Mouse (Mus musculus) CH12.LX (cell line): ENCODE measurements around the gene Rfc4. TPM values are rescaled to one million over a fixed set of nuclear protein-coding genes. Genes with fewer than 3 reads are reported as not detected.

ENCODE experiments used
- DNase-seq: peaks from one replicate; pipeline ENCODE4 v3.0.0-alpha.2; 2013; ENCODE audit errors: extremely low read depth
- H3K27ac ChIP-seq: 2 replicates; pipeline ENCODE4 v1.5.1; 2012; ENCODE audit warnings: low read depth, mild to moderate bottlenecking, control low read depth, moderate library complexity; ENCODE audit not compliant: insufficient read depth
- H3K27me3 ChIP-seq: replicated peaks from 2 replicates; pipeline ENCODE3; 2012; ENCODE audit warnings: inconsistent platforms
- H3K36me3 ChIP-seq, 2 experiments: replicated peaks in 1 of 2; 2 replicates each; pipeline versions ENCODE3 to v1.6.1; 2012; ENCODE audit warnings: inconsistent platforms in 1 of 2, low read length in 1 of 2, mild to moderate bottlenecking in 1 of 2, mixed read lengths in 1 of 2, moderate library complexity in 1 of 2; ENCODE audit not compliant: control insufficient read depth in 1 of 2, insufficient read depth in 1 of 2
- H3K4me1 ChIP-seq, 2 experiments: 2 replicates each; pipeline ENCODE4 v1.6.1; 2012; ENCODE audit warnings: inconsistent platforms in 1 of 2, moderate library complexity in 1 of 2; ENCODE audit not compliant: insufficient read depth in 2 of 2, control insufficient read depth in 1 of 2
- H3K4me2 ChIP-seq: 2 replicates; pipeline ENCODE4 v1.6.1; 2012; ENCODE audit warnings: low read depth, mild to moderate bottlenecking, control low read depth; ENCODE audit not compliant: poor library complexity, insufficient read depth, severe bottlenecking
- H3K4me3 ChIP-seq, 3 experiments: fragments of 150-350 bp in 1 of 3; sonication (generic) in 1 of 3; replicated peaks in 1 of 3; 2 replicates each; pipeline versions ENCODE3 to v1.5.1; 2011 to 2012; ENCODE audit warnings: low read depth in 2 of 3, low read length in 2 of 3, mild to moderate bottlenecking in 2 of 3, moderate library complexity in 2 of 3, control low read depth in 1 of 3, improper control_type of control experiment in 1 of 3, inconsistent platforms in 1 of 3, mixed read lengths in 1 of 3; ENCODE audit not compliant: poor library complexity in 1 of 3
- H3K79me2 ChIP-seq: replicated peaks from 2 replicates; pipeline ENCODE4 v1.6.1; 2012; ENCODE audit warnings: mild to moderate bottlenecking, moderate library complexity; ENCODE audit not compliant: control insufficient read depth, poor library complexity, insufficient read depth, severe bottlenecking; ENCODE audit errors: extremely low read depth
- H3K9ac ChIP-seq: 2 replicates; pipeline ENCODE4 v1.6.1; 2012; ENCODE audit warnings: low read depth, mild to moderate bottlenecking, control low read depth, moderate library complexity; ENCODE audit not compliant: insufficient read depth
- H3K9me3 ChIP-seq: replicated peaks from 2 replicates; pipeline ENCODE3; 2012; ENCODE audit warnings: low read length, inconsistent platforms, mixed read lengths
- CTCF ChIP-seq, 2 experiments: IDR thresholded peaks in 1 of 2; conservative IDR thresholded peaks in 1 of 2; 2 replicates each; pipeline ENCODE4 v1.5.1; 2011 to 2012; ENCODE audit warnings: low read depth in 2 of 2, low read length in 2 of 2, improper control_type of control experiment in 1 of 2, inconsistent platforms in 1 of 2, mild to moderate bottlenecking in 1 of 2, moderate library complexity in 1 of 2
- E2F4 ChIP-seq: IDR thresholded peaks from 2 replicates; pipeline ENCODE4 v1.6.1; 2011; ENCODE audit warnings: low read depth, low read length, improper control_type of control experiment; ENCODE audit not compliant: insufficient replicate concordance
- ELF1 ChIP-seq: IDR thresholded peaks from 2 replicates; pipeline ENCODE4 v1.6.1; 2014; ENCODE audit warnings: low read depth, mild to moderate bottlenecking, inconsistent platforms, low read length, improper control_type of control experiment
- ETS1 ChIP-seq: conservative IDR thresholded peaks from 2 replicates; pipeline ENCODE4 v1.6.1; 2012; ENCODE audit warnings: low read depth, mild to moderate bottlenecking, inconsistent platforms, low read length, improper control_type of control experiment, moderate library complexity
- GABPA ChIP-seq: IDR thresholded peaks from 2 replicates; pipeline ENCODE4 v1.6.1; 2012; ENCODE audit warnings: low read depth, low read length, improper control_type of control experiment, inconsistent platforms; ENCODE audit not compliant: insufficient replicate concordance
- JUN ChIP-seq: IDR thresholded peaks from 2 replicates; pipeline ENCODE4 v1.6.1; 2011; ENCODE audit warnings: low read depth, mild to moderate bottlenecking, low read length, improper control_type of control experiment, moderate library complexity; ENCODE audit not compliant: insufficient read depth
- JUND ChIP-seq: conservative IDR thresholded peaks from 2 replicates; pipeline ENCODE4 v1.6.1; 2011; ENCODE audit warnings: low read depth, low read length, improper control_type of control experiment
- MAX ChIP-seq: IDR thresholded peaks from 2 replicates; pipeline ENCODE4 v1.6.1; 2011; ENCODE audit warnings: low read length, improper control_type of control experiment
- MAZ ChIP-seq: IDR thresholded peaks from 2 replicates; pipeline ENCODE4 v1.6.1; 2012; ENCODE audit warnings: low read depth, mild to moderate bottlenecking, inconsistent platforms, low read length, improper control_type of control experiment, moderate library complexity
- MEF2A ChIP-seq: IDR thresholded peaks from 2 replicates; pipeline ENCODE4 v1.6.1; 2014; ENCODE audit warnings: low read depth, mild to moderate bottlenecking, inconsistent platforms, low read length, improper control_type of control experiment, borderline replicate concordance
- MYC ChIP-seq: IDR thresholded peaks from 2 replicates; pipeline ENCODE4 v1.6.1; 2011; ENCODE audit warnings: low read depth, mild to moderate bottlenecking, improper control_type of control experiment, low read length
- NELFE ChIP-seq: IDR thresholded peaks from 2 replicates; pipeline ENCODE4 v1.6.1; 2011; ENCODE audit warnings: low read depth, low read length, improper control_type of control experiment
- RAD21 ChIP-seq: IDR thresholded peaks from 2 replicates; pipeline ENCODE4 v1.6.1; 2011; ENCODE audit warnings: low read depth, mild to moderate bottlenecking, low read length, improper control_type of control experiment, moderate library complexity
- RCOR1 ChIP-seq: conservative IDR thresholded peaks from 2 replicates; pipeline ENCODE4 v1.6.1; 2012; ENCODE audit warnings: low read depth, mild to moderate bottlenecking, inconsistent platforms, low read length, improper control_type of control experiment
- SIN3A ChIP-seq: IDR thresholded peaks from 2 replicates; pipeline ENCODE4 v1.6.1; 2012; ENCODE audit warnings: low read length, improper control_type of control experiment, inconsistent platforms
- SMC3 ChIP-seq: IDR thresholded peaks from 2 replicates; pipeline ENCODE4 v1.6.1; 2011; ENCODE audit warnings: low read depth, low read length, improper control_type of control experiment
- TBP ChIP-seq: conservative IDR thresholded peaks from 2 replicates; pipeline ENCODE4 v1.6.1; 2011; ENCODE audit warnings: low read depth, low read length, improper control_type of control experiment
- TCF12 ChIP-seq: IDR thresholded peaks from 2 replicates; pipeline ENCODE4 v1.6.1; 2014; ENCODE audit warnings: low read depth, mild to moderate bottlenecking, inconsistent platforms, low read length, improper control_type of control experiment
- UBTF ChIP-seq: IDR thresholded peaks from 2 replicates; pipeline ENCODE4 v1.6.1; 2012; ENCODE audit warnings: low read depth, mild to moderate bottlenecking, inconsistent platforms, low read length, improper control_type of control experiment, moderate library complexity
- USF1 ChIP-seq: IDR thresholded peaks from 2 replicates; pipeline ENCODE4 v1.6.1; 2014; ENCODE audit warnings: low read depth, mild to moderate bottlenecking, inconsistent platforms, low read length, improper control_type of control experiment
- ZC3H11A ChIP-seq: IDR thresholded peaks from 2 replicates; pipeline ENCODE4 v1.6.1; 2012; ENCODE audit warnings: low read depth, mild to moderate bottlenecking, inconsistent platforms, low read length, improper control_type of control experiment
- ZMIZ1 ChIP-seq: IDR thresholded peaks from 2 replicates; pipeline ENCODE4 v1.6.1; 2012; ENCODE audit warnings: low read depth, mild to moderate bottlenecking, inconsistent platforms, low read length, improper control_type of control experiment
- dilution Hi-C: fragments of 300-500 bp; cut with MboI; formaldehyde crosslinking; loops from 2 replicates; pipeline ENCODE4 v1.14.3; 2020; ENCODE audit warnings: low sequenced_read_pairs; ENCODE audit not compliant: extremely low pct_unique_long_range_greater_than_20kb, extremely low pct_ligation_motif_present
- in situ Hi-C: fragments of 300-500 bp; cut with MboI; formaldehyde crosslinking; loops from 3 replicates; pipeline ENCODE4 v1.14.3; 2019; ENCODE audit warnings: low sequenced_read_pairs, low pct_ligation_motif_present, low pct_unique_long_range_greater_than_20kb, mixed read lengths
- polyA plus RNA-seq: library from polyadenylated mRNA; unstranded; fragments of >175 nt; gene quantifications from 2 replicates; pipeline ENCODE4 v1.2.1, GENCODE M21; 2012; ENCODE audit warnings: low read depth; ENCODE audit not compliant: insufficient read length
- total RNA-seq, 2 experiments: library from RNA; depleted of rRNA; stranded (reverse); fragments of 300-350 nt in 1 of 2; fragments of >200 nt in 1 of 2; gene quantifications; 2 replicates each; pipeline ENCODE4 v1.2.3; 2012 to 2014

Rfc4 gene
- total and polyA plus RNA-seq, 3 experiments = 74.6 to 191 (median 121) TPM

DNA sequence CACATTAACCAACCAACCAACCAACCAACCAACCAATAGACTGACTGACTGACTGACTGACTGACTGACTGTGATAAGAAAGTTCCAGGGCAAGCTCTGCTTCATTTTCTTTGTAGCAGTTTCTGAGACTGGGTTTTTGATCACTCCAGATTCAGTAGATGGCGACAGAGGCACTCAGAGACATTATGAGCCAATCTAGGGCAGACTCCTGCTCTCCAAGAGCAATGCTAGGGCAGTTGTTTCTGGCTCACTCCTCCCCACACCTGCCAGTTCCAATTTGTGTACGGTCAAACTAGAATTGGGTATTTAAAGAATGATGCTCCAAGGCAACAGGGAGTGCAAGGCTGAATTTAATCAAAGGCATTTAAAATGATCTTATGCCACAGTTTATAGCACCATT lies 23.9 kb upstream of the Rfc4 start:
- Histone ChIP-seq H3K27ac (no peak overlapping the region), H3K79me2 (no peaks in the 10 kb centered on the region), H3K4me1 (peaks cover 2 to 36% of the 10 kb centered on the region in 2 experiments; a peak in 3 of 4 replicates), H3K9me3 (no peaks in the 10 kb centered on the region), H3K27me3 (peaks cover 3% of the 10 kb centered on the region), H3K9ac (no peak overlapping the region)
- in situ Hi-C loops = loop anchor here (5.0 kb wide), 1 partner anchor 76 kb away; no protein-coding TSS in a partner anchor
- no peak for TF ChIP-seq JUN
- TF ChIP-seq ZMIZ1 = no peak
- peak; percentile 33; the same call in 1 of the 2 replicates for TF ChIP-seq MEF2A
- TF ChIP-seq USF1 = no peak
- peak; percentile 37; the same call in 1 of the 2 replicates for TF ChIP-seq NELFE
- no peak for TF ChIP-seq JUND
- 0 out of 2 replicates have a peak, but pooled peaks have one; percentile 9 for TF ChIP-seq ELF1
- no peak for TF ChIP-seq MAZ
- TF ChIP-seq GABPA = no peak
- no peak for TF ChIP-seq RCOR1
- TF ChIP-seq SIN3A = 0 out of 2 replicates have a peak, but pooled peaks have one; percentile 33
- no peak for TF ChIP-seq E2F4
- peak in 1 of 2 experiments; percentile 87; a peak in 2 of 4 replicates for TF ChIP-seq CTCF (conservative IDR thresholded peaks at IDR 0.05 in 1 of 2, IDR thresholded peaks at IDR 0.05 in 1 of 2; ENCODE audit: low read depth in 2 of 2, low read length in 2 of 2)
- TF ChIP-seq RAD21 = peak; percentile 91
- TF ChIP-seq UBTF = no peak
- TF ChIP-seq ETS1 = no peak
- TF ChIP-seq SMC3 = peak; percentile 94
- no peak for TF ChIP-seq MAX
- peak; percentile 79 for TF ChIP-seq ZC3H11A
- no peak for TF ChIP-seq TBP
- no peak for TF ChIP-seq TCF12
- TF ChIP-seq MYC = no peak
- TF ChIP-seq, all 38 proteins: peak for 8
- H3K36me3 ChIP-seq = no peaks in the 10 kb centered on the region
- peak; percentile 64 for DNase-seq
- dilution Hi-C loops = no loop called here
- H3K4me2 ChIP-seq = no peak overlapping the region
- no peak overlapping the region for H3K4me3 ChIP-seq
